Mouse (Mus musculus) T-helper 2 cell (primary cell): ENCODE results near the gene Hist1h4j.
"Not testable (repeated sequence)": the region's sequence is repeated elsewhere in the genome, so short reads cannot be mapped to it uniquely, and the experiment has no call there.

Experiments
- in situ Hi-C: fragments of 300-600 bp; cut with MboI, MseI; formaldehyde crosslinking; loops from one replicate; pipeline ENCODE4 v1.15.1; 2025; ENCODE audit warnings: high pct_unique_total_duplicates

Gene Hist1h4j

GRCm38 (mm10) chr13:21734906-21735767 is at the start of gene Hist1h4j:
Gene Hist1h4j (plus strand): TSS chr13:21735064.
- in situ Hi-C loops, result not testable (repeated sequence)

GRCm38 (mm10) chr13:21697811-21698210 is 37.1 kb upstream of the Hist1h4j start, which contains the start of gene Olfr1359:
Gene Olfr1359 (plus strand): TSS chr13:21698111.
- in situ Hi-C loops, result no loop called here

GRCm38 (mm10) chr13:21706669-21707068 is 28.2 kb upstream of the Hist1h4j start:
- in situ Hi-C loops, result loop anchor here (10.0 to 25.0 kb wide), 4 partner anchors 182 to 1731 kb away; partner anchors contain the start of gene Trim27

- in situ Hi-C loops, result loop anchor here (10.0 to 25.0 kb wide), 3 partner anchors 473 to 1865 kb away; partner anchors contain the start of genes Hist1h2ad, Hist1h2ae, Hist1h2bf and Hist1h2bg
Observed at GRCm38 (mm10) chr13:21710031-21710711, 24.7 kb upstream of the Hist1h4j start.

- in situ Hi-C loops, result loop anchor here (10.0 to 25.0 kb wide), 3 partner anchors 474 to 1864 kb away; partner anchors contain the start of genes Hist1h2ad, Hist1h2ae, Hist1h2bf and Hist1h2bg
Observed at GRCm38 (mm10) chr13:21710821-21711525, 23.9 kb upstream of the Hist1h4j start.

- in situ Hi-C loops, result loop anchor here (10.0 to 25.0 kb wide), 3 partner anchors 474 to 1863 kb away; partner anchors contain the start of genes Hist1h2ad, Hist1h2ae, Hist1h2bf and Hist1h2bg
Observed at GRCm38 (mm10) chr13:21711698-21712097, 23.2 kb upstream of the Hist1h4j start.

GRCm38 (mm10) chr13:21714725-21715124 is 20.1 kb upstream of the Hist1h4j start:
- in situ Hi-C loops, result loop anchor here (5.0 to 25.0 kb wide), 5 partner anchors 323 to 1968 kb away; partner anchors contain the start of genes Hist1h2ac, Hist1h2ad, Hist1h2ae and Hist1h2ah

- in situ Hi-C loops, result loop anchor here (5.0 to 25.0 kb wide), 5 partner anchors 322 to 1967 kb away; partner anchors contain the start of genes Hist1h2ac, Hist1h2ad, Hist1h2ae and Hist1h2ah
Observed at GRCm38 (mm10) chr13:21715131-21715863, 19.6 kb upstream of the Hist1h4j start.

GRCm38 (mm10) chr13:21715864-21716539 is 18.9 kb upstream of the Hist1h4j start, which contains the start of the genes Hist1h2bl and Hist1h2ai:
Gene Hist1h2bl (minus strand): TSS chr13:21716143.
Gene Hist1h2ai (plus strand): TSS chr13:21716422.
- in situ Hi-C loops, result loop anchor here (5.0 to 25.0 kb wide), 5 partner anchors 321 to 1966 kb away; partner anchors contain the start of genes Hist1h2ac, Hist1h2ad, Hist1h2ae and Hist1h2ah

- in situ Hi-C loops, result loop anchor here (5.0 to 25.0 kb wide), 5 partner anchors 321 to 1966 kb away; partner anchors contain the start of genes Hist1h2ac, Hist1h2ad, Hist1h2ae and Hist1h2ah
Observed at GRCm38 (mm10) chr13:21716540-21717391, 18.1 kb upstream of the Hist1h4j start.

- in situ Hi-C loops, result loop anchor here (5.0 to 25.0 kb wide), 5 partner anchors 320 to 1965 kb away; partner anchors contain the start of genes Hist1h2ac, Hist1h2ad, Hist1h2ae and Hist1h2ah
Observed at GRCm38 (mm10) chr13:21717397-21718357, 17.2 kb upstream of the Hist1h4j start, which contains the start of gene Hist1h3h. Gene Hist1h3h (plus strand): TSS chr13:21717659.

GRCm38 (mm10) chr13:21718381-21719080 is 16.3 kb upstream of the Hist1h4j start:
- in situ Hi-C loops, result loop anchor here (5.0 to 25.0 kb wide), 5 partner anchors 319 to 1964 kb away; partner anchors contain the start of genes Hist1h2ac, Hist1h2ad, Hist1h2ae and Hist1h2ah

- in situ Hi-C loops, result loop anchor here (25.0 kb wide), 2 partner anchors 484 to 1716 kb away; no protein-coding TSS in a partner anchor
Observed at GRCm38 (mm10) chr13:21721107-21721756, 13.6 kb upstream of the Hist1h4j start.

- in situ Hi-C loops, result loop anchor here (25.0 kb wide), 2 partner anchors 485 to 1715 kb away; no protein-coding TSS in a partner anchor
Observed at GRCm38 (mm10) chr13:21721757-21722372, 13.0 kb upstream of the Hist1h4j start, which contains the start of gene Hist1h2bm. Gene Hist1h2bm (plus strand): TSS chr13:21722044.
